Mouse (Mus musculus) MEL (cell line): ENCODE results near the gene Mtmr4. TPM values are rescaled to one million over a fixed set of nuclear protein-coding genes. Genes with fewer than 3 reads are reported as not detected.

Experiments
- DNase-seq: peaks from one replicate; pipeline ENCODE4 v3.0.0; 2011; ENCODE audit warnings: low read depth, low spot score
- H3K27ac ChIP-seq: 2 replicates; pipeline ENCODE4 v1.5.1; 2012; ENCODE audit warnings: low read depth, mild to moderate bottlenecking, control low read depth, low read length, moderate library complexity; ENCODE audit not compliant: control insufficient read depth
- H3K27me3 ChIP-seq, 2 experiments: fragments of 150-350 bp in 1 of 2; sonication (generic) in 1 of 2; 2 replicates each; pipeline ENCODE4 v1.6.1; 2012; ENCODE audit warnings: low read length in 2 of 2, mild to moderate bottlenecking in 2 of 2, improper control_type of control experiment in 1 of 2, moderate library complexity in 1 of 2; ENCODE audit not compliant: insufficient read depth in 2 of 2, control insufficient read depth in 1 of 2
- H3K36me3 ChIP-seq, 2 experiments: 2 replicates each; pipeline ENCODE4 v1.6.1; 2012 to 2014; ENCODE audit warnings: low read length in 2 of 2, improper control_type of control experiment in 1 of 2, inconsistent platforms in 1 of 2, mild to moderate bottlenecking in 1 of 2; ENCODE audit not compliant: insufficient read depth in 2 of 2, control insufficient read depth in 1 of 2
- H3K4me1 ChIP-seq, 2 experiments: fragments of 150-350 bp in 1 of 2; sonication (generic) in 1 of 2; 2 replicates each; pipeline ENCODE4 v1.6.1; 2012; ENCODE audit warnings: low read length in 2 of 2, improper control_type of control experiment in 1 of 2, mild to moderate bottlenecking in 1 of 2; ENCODE audit not compliant: insufficient read depth in 2 of 2, control insufficient read depth in 1 of 2
- H3K4me3 ChIP-seq, 2 experiments: fragments of 150-350 bp in 1 of 2; sonication (generic) in 1 of 2; 2 replicates each; pipeline ENCODE4 v1.5.1; 2012; ENCODE audit warnings: low read depth in 2 of 2, low read length in 2 of 2, mild to moderate bottlenecking in 2 of 2, moderate library complexity in 2 of 2, control low read depth in 1 of 2, improper control_type of control experiment in 1 of 2; ENCODE audit not compliant: control insufficient read depth in 1 of 2, insufficient read depth in 1 of 2
- H3K79me2 ChIP-seq: 2 replicates; pipeline ENCODE4 v1.6.1; 2012; ENCODE audit warnings: mild to moderate bottlenecking, low read length, moderate library complexity; ENCODE audit not compliant: control insufficient read depth, poor library complexity, insufficient read depth
- H3K9ac ChIP-seq: 2 replicates; pipeline ENCODE4 v1.6.1; 2012; ENCODE audit warnings: low read depth, mild to moderate bottlenecking, control low read depth, low read length, moderate library complexity; ENCODE audit not compliant: control insufficient read depth, poor library complexity, severe bottlenecking
- H3K9me3 ChIP-seq: fragments of 150-350 bp; sonication (generic); replicated peaks from 2 replicates; pipeline ENCODE4 v1.6.1; 2012; ENCODE audit warnings: mild to moderate bottlenecking, low read length, improper control_type of control experiment, moderate library complexity; ENCODE audit not compliant: insufficient read depth
- BHLHE40 ChIP-seq: IDR thresholded peaks from 2 replicates; pipeline ENCODE4 v1.6.1; 2012; ENCODE audit warnings: low read depth, mild to moderate bottlenecking, inconsistent platforms, low read length, improper control_type of control experiment, borderline replicate concordance
- CTCF ChIP-seq, 3 experiments: IDR thresholded peaks in 2 of 3; conservative IDR thresholded peaks in 1 of 3; 2 replicates each; pipeline ENCODE4 v1.5.1; 2011 to 2012; ENCODE audit warnings: low read length in 3 of 3, low read depth in 2 of 3, mild to moderate bottlenecking in 2 of 3, improper control_type of control experiment in 1 of 3, inconsistent platforms in 1 of 3, mixed read lengths in 1 of 3, moderate library complexity in 1 of 3; ENCODE audit not compliant: control insufficient read depth in 1 of 3, insufficient read depth in 1 of 3, poor library complexity in 1 of 3, severe bottlenecking in 1 of 3
- E2F4 ChIP-seq: IDR thresholded peaks from 2 replicates; pipeline ENCODE4 v1.6.1; 2011; ENCODE audit warnings: low read depth, low read length, improper control_type of control experiment, borderline replicate concordance
- ELF1 ChIP-seq: IDR thresholded peaks from 2 replicates; pipeline ENCODE4 v1.6.1; 2014; ENCODE audit warnings: low read depth, mild to moderate bottlenecking, inconsistent platforms, low read length, improper control_type of control experiment, moderate library complexity
- GABPA ChIP-seq: IDR thresholded peaks from 2 replicates; pipeline ENCODE4 v1.6.1; 2012; ENCODE audit warnings: low read depth, mild to moderate bottlenecking, inconsistent platforms, low read length, improper control_type of control experiment, moderate library complexity
- HCFC1 ChIP-seq: IDR thresholded peaks from 2 replicates; pipeline ENCODE4 v1.6.1; 2012; ENCODE audit warnings: low read depth, mild to moderate bottlenecking, inconsistent platforms, low read length, improper control_type of control experiment, moderate library complexity
- MAX ChIP-seq: IDR thresholded peaks from 2 replicates; pipeline ENCODE4 v1.6.1; 2011; ENCODE audit warnings: low read length, improper control_type of control experiment
- MYC ChIP-seq: IDR thresholded peaks from 2 replicates; pipeline ENCODE4 v1.6.1; 2011; ENCODE audit warnings: low read depth, mild to moderate bottlenecking, low read length, improper control_type of control experiment, moderate library complexity
- NELFE ChIP-seq: IDR thresholded peaks from 2 replicates; pipeline ENCODE4 v1.6.1; 2011; ENCODE audit warnings: low read depth, low read length, improper control_type of control experiment
- POLR2A ChIP-seq, 2 experiments: IDR thresholded peaks; 2 replicates each; pipeline ENCODE4 v1.6.1; 2011 to 2012; ENCODE audit warnings: low read length in 2 of 2, mild to moderate bottlenecking in 2 of 2, control low read depth in 1 of 2, improper control_type of control experiment in 1 of 2, low read depth in 1 of 2, moderate library complexity in 1 of 2; ENCODE audit not compliant: control insufficient read depth in 1 of 2, insufficient read depth in 1 of 2, poor library complexity in 1 of 2
- POLR2AphosphoS2 ChIP-seq: IDR thresholded peaks from 2 replicates; pipeline ENCODE4 v1.6.1; 2011; ENCODE audit warnings: low read length, improper control_type of control experiment
- RCOR1 ChIP-seq: IDR thresholded peaks from 2 replicates; pipeline ENCODE4 v1.6.1; 2012; ENCODE audit warnings: low read depth, mild to moderate bottlenecking, inconsistent platforms, low read length, improper control_type of control experiment
- TBP ChIP-seq: IDR thresholded peaks from 2 replicates; pipeline ENCODE4 v1.8.0; 2011; ENCODE audit warnings: low read depth, low read length, improper control_type of control experiment
- TCF12 ChIP-seq: IDR thresholded peaks from 2 replicates; pipeline ENCODE4 v1.6.1; 2014; ENCODE audit warnings: low read depth, mild to moderate bottlenecking, inconsistent platforms, low read length, improper control_type of control experiment, moderate library complexity
- USF2 ChIP-seq, 2 experiments: IDR thresholded peaks; 2 replicates each; pipeline ENCODE4 v1.6.1; 2011 to 2012; ENCODE audit warnings: improper control_type of control experiment in 2 of 2, low read length in 2 of 2, borderline replicate concordance in 1 of 2, inconsistent platforms in 1 of 2, low read depth in 1 of 2, mild to moderate bottlenecking in 1 of 2; ENCODE audit not compliant: insufficient read depth in 1 of 2
- ZMIZ1 ChIP-seq: IDR thresholded peaks from 2 replicates; pipeline ENCODE4 v1.6.1; 2012; ENCODE audit warnings: low read depth, mild to moderate bottlenecking, inconsistent platforms, low read length, improper control_type of control experiment, moderate library complexity
- polyA plus RNA-seq, 2 experiments: library from polyadenylated mRNA; stranded (reverse) in 1 of 2; unstranded in 1 of 2; fragments of >175 nt in 1 of 2; fragments of >200 nt in 1 of 2; gene quantifications; 2 replicates each; pipeline versions ENCODE4 v1.2.1 to v1.2.4; 2012; ENCODE audit warnings: low replicate concordance in 2 of 2, low read depth in 1 of 2; ENCODE audit not compliant: insufficient read length in 2 of 2, insufficient read depth in 1 of 2, missing spikeins in 1 of 2
- total RNA-seq: library from RNA; depleted of rRNA; stranded (reverse); fragments of 300-350 nt; gene quantifications from 2 replicates; pipeline ENCODE4 v1.2.3, GENCODE M21; 2012

The Mtmr4 gene
- total and polyA plus RNA-seq, 3 experiments = 25.9 to 32.4 TPM; not detected in 1

DNA sequence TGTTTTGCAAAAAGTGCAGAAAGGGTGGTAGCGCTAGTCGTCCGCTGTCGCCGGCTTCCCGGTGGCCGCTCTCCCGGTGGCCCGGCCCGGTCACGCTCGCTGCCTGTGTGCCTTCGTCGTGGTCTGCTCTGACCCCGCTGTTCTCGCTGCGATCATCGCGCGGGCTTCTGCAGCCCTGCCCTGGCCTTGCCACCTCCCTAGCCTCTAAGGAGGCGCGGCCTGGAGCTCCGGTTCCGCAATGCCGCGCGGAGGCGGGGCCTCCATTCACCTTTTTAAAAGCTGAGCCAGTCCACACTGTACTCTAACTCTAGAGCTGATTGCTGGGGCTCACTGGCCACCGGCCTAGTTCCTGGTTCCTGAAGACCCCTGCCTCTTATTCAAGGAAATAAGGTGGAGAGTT is 47.2 kb downstream of the Mtmr4 start:
- Histone ChIP-seq H3K9me3 (no peaks in the 10 kb centered on the region), H3K36me3 (peaks cover 0 to 5% of the 10 kb centered on the region in 2 experiments; a peak in 2 of 4 replicates), H3K27me3 (no peaks in the 10 kb centered on the region), H3K4me1 (peaks cover 0 to 8% of the 10 kb centered on the region in 2 experiments; a peak in 2 of 4 replicates), H3K27ac (peak overlapping the region; percentile 48), H3K4me3 (peak overlapping the region; percentile 82 to 90), H3K9ac (peak overlapping the region; percentile 98), H3K79me2 (peaks cover 3% of the 10 kb centered on the region; the same call in 1 of the 2 replicates)
- TF ChIP-seq POLR2A (IDR thresholded peaks at IDR 0.05; ENCODE audit: control insufficient read depth in 1 of 2, insufficient read depth in 1 of 2, low read depth in 1 of 2, low read length in 2 of 2, poor library complexity in 1 of 2) = peak; percentile 90 to 95
- TF ChIP-seq USF2 (IDR thresholded peaks at IDR 0.05; ENCODE audit: borderline replicate concordance in 1 of 2, insufficient read depth in 1 of 2, low read depth in 1 of 2, low read length in 2 of 2) = no peak
- peak; percentile 68; the same call in 1 of the 2 replicates for TF ChIP-seq ELF1
- TF ChIP-seq MAX = peak; percentile 52; the same call in 1 of the 2 replicates
- TF ChIP-seq GABPA = no peak
- peak; percentile 86 for TF ChIP-seq POLR2AphosphoS2
- TF ChIP-seq E2F4 = peak; percentile 51; the same call in 1 of the 2 replicates
- TF ChIP-seq HCFC1 = no peak
- TF ChIP-seq TCF12 = peak; percentile 50
- no peak for TF ChIP-seq RCOR1
- TF ChIP-seq MYC = no peak
- TF ChIP-seq NELFE = peak; percentile 83
- TF ChIP-seq ZMIZ1 = peak; percentile 86; the same call in 1 of the 2 replicates
- TF ChIP-seq TBP = peak; percentile 68; the same call in 1 of the 2 replicates
- TF ChIP-seq BHLHE40 = no peak
- TF ChIP-seq CTCF (IDR thresholded peaks at IDR 0.05 in 2 of 3, conservative IDR thresholded peaks at IDR 0.05 in 1 of 3; ENCODE audit: control insufficient read depth in 1 of 3, insufficient read depth in 1 of 3, low read depth in 2 of 3, low read length in 3 of 3, poor library complexity in 1 of 3, severe bottlenecking in 1 of 3) = no peak
- DNase-seq = peak; percentile 91

DNA sequence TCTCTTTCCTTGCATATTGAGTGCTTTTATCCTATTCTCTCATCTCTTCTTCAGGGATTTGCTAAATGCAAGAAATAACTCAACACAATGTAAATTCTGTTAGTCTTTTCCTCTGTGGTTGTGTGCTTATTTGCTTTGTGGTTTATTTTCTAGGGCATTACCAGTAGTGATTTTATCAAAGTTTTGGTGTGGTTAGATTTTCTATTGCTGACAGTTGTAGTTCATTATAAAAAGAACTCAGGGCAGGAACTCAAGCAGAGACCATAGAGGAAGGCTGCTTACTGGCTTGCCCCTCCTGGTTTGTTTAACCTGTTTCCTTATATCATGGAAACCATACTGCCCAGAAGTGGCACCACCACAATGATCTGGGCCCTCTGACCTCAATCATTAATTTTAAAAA is 50.9 kb downstream of the Mtmr4 start:
- DNase-seq = no peak

More for the DNA sequence above, 50.9 kb downstream of the Mtmr4 start:
- H3K27ac ChIP-seq = no peak overlapping the region
- H3K9ac ChIP-seq = no peak overlapping the region
- peaks cover 0 to 5% of the 10 kb centered on the region in 2 experiments; a peak in 2 of 4 replicates for H3K36me3 ChIP-seq
- peaks cover 0 to 8% of the 10 kb centered on the region in 2 experiments; a peak in 2 of 4 replicates for H3K4me1 ChIP-seq
- H3K79me2 ChIP-seq = peaks cover 3% of the 10 kb centered on the region; the same call in 1 of the 2 replicates
- no peak for TF ChIP-seq USF2 (IDR thresholded peaks at IDR 0.05; ENCODE audit: borderline replicate concordance in 1 of 2, insufficient read depth in 1 of 2, low read depth in 1 of 2, low read length in 2 of 2)
- TF ChIP-seq RCOR1 = peak; percentile 64; the same call in 1 of the 2 replicates
- H3K27me3 ChIP-seq = no peaks in the 10 kb centered on the region
- no peak overlapping the region for H3K4me3 ChIP-seq
- H3K9me3 ChIP-seq = no peaks in the 10 kb centered on the region
